Mouse (Mus musculus) gastrocnemius, adult 8-10 months (tissue): ENCODE measurements around the gene Hypk. TPM values are rescaled to one million over a fixed set of nuclear protein-coding genes. Genes with fewer than 3 reads are reported as not detected.
A peak's percentile ranks its signal among the peaks of the same experiment; 100 is the strongest.
"Not testable (repeated sequence)": the region's sequence is repeated elsewhere in the genome, so short reads cannot be mapped to it uniquely, and the experiment has no call there.

Experiments
- DNase-seq, 2 experiments: peaks; one replicate each; pipeline ENCODE4 v3.0.0; 2022; ENCODE audit warnings: low spot score in 2 of 2
- total RNA-seq, 4 experiments: library from RNA; stranded (reverse); gene quantifications; 2 replicates each; pipeline ENCODE4 v1.2.4; 2022

Gene Hypk
- total RNA-seq, 4 experiments from 2014 or later: 11.3 to 27.6 (median 16.6) TPM

DNA sequence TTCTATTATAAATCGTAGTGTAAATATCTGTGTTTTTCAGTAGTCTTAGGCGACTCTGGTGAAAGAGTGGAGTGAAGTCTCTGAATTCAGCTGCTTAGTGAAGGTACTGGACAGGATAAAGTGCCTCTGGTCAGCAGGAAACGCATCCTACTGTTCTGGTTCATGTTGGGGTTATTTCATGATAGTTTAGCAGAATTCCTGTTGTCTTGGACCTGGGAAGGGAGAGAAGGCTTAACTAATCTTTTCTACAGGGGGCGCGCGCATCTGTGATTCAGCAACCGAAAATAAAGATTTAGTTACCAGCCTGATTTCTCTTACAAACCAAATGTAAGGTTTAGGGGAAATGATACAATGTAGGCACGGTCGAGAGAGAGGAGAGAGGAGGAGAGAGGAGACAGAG lies 5.0 kb upstream of the Hypk start:
- peak in 1 of 2 experiments; percentile 23 for DNase-seq

DNA sequence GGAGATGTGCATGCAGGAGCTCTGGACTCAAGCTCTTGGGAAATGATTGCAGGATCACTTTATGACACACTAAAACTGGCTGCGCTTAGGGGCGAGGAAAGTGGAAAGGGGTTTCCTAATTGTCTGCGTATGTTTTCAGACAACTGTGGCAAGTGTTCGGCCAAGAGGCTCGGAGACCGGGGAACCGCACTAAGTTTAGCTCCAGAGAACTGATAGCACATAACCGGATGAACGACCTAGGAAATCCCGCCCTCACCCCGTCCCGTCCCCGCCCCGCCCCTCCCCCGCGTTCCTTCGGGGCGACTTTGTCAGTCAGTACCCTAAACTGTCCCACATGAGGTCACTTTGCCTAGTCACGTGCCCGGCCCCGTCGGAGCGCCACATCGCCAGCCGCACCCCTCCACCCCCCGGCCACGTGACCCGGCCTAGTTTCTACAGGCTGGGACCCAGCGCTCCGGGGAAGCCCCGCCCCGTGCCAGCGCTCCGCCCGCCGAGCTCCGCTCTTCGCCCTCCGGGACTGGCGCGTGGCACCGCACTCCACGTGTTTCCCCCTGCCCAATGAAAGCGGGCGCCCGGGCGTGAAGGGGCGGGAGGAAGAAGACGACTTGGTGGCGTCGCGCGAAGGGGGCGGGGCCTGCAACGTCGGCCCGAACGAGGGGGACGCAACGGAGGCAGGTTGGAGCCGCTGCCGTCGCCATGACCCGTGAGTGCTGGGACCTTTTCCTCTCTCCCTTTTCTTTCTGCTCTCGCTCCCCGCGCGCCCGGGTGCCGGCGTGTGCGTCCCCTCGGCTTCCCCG lies 4.2 kb upstream of the Hypk start, which contains the start of gene Serf2:
Gene Serf2 (plus strand): TSS at position 457 of the 797 bp plus-strand sequence.
- peak; percentile 100 for DNase-seq

DNA sequence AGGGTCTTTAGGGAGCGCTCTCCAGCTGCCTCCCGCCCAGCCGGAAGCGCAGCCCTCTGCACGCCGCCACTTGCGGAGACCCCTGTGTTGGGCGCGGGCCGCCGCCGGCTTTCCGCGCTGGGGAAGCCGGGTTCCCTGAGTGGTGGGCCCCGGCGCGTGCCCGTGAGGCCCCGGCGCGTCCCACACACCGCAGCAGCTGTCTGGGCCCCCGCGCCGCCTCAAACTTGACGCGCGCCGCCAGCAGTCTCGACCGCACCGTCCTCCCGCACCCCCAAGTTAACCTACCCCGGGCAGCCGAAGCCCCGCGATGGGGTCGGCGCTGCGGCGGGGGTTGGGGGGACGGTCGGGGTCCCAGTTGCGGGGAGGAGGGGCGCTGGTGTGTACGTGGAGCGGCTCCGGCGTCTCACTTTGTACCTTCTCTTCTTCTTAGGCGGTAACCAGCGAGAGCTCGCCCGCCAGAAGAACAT lies 3.5 kb upstream of the Hypk start:
- no peak for DNase-seq

DNA sequence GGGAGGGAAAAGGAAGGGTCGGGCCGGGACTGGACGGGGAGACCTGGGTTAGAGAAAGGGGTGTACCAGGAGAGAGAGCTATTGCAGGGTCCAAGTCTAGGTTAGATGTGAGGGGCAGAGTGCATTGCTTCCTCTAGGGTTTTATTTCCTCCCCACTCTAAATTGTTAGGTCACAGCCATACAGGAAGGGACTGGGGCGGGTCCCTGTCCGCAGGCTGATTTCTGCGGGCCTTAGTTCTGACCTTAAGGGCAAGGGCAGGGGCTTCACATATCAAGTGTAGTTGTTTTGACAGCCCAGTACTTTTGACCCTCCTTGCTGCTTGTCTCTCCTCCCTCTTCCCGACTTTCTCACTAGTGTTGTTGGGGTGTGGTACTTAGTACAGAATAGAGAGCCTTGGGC lies 3.0 kb upstream of the Hypk start:
- no peak for DNase-seq

DNA sequence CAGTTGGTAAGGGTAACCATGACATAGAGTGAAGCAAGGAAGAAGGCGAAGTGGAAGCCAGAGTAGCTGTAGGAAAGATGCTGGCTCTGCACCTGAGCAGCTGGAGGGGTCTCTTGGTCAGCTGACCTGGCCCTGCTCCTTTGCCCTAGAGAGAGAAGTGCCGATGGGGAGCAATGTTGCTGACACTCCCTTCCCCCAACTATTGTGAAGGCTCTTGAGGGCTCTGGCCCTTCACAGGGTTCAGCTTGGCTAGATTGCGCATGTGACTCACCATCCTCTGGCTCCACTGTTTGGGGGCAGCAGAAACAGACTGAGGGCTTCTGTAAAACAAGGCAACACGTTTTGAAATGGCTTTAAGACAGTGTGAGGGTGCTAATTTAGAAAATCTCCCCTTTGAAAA lies 729 bp upstream of the Hypk start:
- DNase-seq: no peak

DNA sequence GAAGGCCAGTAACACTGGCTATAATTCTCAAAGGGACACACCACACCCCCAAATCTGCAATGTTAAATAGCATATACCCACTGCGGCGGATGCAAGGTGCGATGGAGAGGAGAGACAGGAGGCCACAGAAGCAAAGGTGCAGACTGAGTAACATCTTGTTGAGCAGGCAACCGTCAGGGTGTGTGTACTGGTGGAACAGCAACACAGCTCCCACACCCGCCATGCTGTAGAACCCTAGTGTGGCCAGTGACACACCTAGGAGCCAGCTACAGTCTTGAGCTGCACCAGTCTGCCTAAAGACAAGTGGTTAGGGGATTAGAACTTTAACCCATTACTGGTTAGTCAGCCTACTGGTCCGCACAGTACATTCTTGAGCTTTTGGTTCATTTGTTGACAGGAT lies 827 bp downstream of the Hypk start:
- no peak for DNase-seq

DNA sequence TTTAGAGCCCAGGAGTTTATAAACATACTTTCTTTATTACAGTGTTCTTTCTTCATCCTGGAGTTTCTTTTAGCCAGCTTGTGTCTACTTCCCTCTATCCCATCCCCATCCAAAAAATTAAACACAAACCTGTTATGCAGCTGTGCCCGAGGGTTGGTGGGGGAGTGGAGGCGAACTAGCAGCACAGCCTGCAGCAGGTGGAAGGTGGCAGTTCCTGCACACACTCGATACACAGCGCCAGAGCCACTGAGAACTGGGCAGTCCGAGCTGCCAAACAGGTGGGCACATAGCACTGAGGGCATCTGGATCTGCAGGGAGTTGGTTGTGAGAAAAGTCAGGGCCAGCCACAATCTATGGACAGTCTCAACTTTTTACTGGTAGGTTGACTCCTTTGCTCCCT lies 2.4 kb downstream of the Hypk start:
- no peak for DNase-seq

DNA sequence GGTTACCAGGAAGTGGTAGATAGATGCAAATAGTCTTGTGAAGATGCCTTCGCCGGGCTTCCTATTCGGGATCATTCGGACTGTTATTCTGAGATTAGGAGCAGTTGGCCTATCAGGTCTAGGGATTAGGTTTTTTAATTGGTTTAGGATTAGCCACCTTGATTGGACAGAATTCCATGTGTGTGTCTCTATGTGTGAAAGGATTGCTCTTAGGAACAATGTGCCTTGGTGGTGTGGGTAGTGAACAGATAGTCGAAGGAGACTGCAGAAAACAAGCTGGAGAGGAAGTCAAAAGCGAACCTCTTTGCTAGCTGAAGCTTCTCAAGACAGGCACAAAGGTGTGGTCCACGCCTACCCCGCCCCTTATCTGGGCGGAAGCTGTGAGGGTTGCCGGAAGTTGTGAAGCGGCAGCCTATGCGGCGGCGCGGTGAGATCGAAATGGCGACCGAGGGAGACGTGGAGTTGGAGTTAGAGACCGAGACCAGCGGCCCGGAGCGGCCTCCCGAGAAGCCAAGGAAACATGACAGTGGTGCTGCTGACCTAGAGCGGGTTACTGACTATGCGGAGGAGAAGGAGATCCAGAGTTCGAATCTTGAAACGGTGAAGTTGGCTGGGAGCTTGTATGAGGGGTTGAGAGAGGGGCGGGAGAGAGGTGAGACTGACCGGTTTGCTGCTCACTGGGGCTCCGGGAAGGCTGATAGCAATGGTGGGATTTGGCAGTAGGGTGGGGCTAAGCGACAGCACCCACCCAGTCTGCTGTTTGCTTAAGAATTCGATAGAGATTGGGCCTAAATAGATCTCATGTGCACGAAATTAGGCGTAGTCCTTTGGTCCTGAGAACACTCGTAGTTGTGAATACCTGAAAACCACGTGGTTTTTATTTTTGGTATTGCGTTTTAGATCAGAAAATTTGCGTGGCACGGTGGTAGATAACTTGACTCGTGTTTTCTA lies 3.9 kb downstream of the Hypk start, which contains the start of gene Serinc4:
Gene Serinc4 (minus strand): TSS at position 90 of the 951 bp plus-strand sequence.
- DNase-seq: peak; percentile 55 to 68

DNA sequence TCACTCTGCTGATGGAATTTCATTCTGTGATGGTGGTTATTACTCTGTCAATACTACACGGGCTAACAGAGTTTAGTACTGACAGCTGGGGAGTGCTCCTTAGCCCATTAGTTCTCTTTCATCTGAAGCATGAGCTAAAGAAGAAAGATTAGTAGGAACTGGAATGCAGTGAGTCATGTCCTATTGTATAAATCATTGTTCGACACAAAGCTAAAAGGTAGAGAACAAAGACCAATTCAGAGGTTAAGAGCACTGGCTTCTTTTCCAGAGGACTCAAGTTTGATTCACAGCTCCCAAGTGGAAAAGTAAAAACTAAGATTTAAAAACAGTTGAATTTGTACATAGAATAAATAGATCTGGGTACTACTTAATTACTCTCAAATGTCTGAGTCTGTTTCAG lies 7.0 kb downstream of the Hypk start:
- no peak for DNase-seq

DNA sequence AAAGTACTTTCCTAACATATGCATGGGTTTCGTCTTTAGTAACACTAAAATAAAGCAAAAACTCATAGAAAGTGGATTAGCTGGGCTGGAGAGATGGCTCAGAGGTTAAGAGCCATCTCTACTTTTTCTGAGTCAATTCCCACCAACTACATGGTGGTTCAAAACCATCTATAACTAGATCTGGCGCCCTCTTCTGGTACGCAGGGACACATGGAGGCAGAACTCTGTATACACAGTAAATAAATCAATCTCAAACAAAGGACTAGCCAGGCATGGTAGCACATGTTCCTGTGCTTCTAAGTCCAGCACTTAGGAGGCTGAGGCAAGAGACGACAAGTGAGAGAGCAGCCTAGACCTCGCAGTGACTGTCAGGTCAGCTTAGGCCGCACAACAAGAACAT lies 15.9 kb downstream of the Hypk start:
- not testable (repeated sequence) for DNase-seq

DNA sequence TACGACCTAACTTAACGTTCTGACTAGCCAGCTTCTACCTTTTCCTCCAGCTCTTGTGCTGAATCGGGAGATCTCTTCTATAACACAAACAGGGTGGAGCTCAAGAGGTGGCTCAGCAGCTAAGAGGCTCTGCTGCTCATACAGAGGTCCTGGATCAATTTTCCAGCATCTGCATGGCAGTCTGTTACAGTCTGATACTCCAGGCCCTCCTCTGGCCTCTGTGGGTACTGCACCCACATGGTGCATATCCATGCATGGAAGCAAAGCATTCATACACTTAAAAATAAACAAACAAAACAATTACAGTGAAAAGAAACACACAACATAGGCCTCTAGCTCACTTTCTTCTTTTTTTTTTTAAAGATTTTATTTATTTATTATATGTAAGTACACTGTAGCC lies 19.7 kb downstream of the Hypk start:
- not testable (repeated sequence) for DNase-seq

DNA sequence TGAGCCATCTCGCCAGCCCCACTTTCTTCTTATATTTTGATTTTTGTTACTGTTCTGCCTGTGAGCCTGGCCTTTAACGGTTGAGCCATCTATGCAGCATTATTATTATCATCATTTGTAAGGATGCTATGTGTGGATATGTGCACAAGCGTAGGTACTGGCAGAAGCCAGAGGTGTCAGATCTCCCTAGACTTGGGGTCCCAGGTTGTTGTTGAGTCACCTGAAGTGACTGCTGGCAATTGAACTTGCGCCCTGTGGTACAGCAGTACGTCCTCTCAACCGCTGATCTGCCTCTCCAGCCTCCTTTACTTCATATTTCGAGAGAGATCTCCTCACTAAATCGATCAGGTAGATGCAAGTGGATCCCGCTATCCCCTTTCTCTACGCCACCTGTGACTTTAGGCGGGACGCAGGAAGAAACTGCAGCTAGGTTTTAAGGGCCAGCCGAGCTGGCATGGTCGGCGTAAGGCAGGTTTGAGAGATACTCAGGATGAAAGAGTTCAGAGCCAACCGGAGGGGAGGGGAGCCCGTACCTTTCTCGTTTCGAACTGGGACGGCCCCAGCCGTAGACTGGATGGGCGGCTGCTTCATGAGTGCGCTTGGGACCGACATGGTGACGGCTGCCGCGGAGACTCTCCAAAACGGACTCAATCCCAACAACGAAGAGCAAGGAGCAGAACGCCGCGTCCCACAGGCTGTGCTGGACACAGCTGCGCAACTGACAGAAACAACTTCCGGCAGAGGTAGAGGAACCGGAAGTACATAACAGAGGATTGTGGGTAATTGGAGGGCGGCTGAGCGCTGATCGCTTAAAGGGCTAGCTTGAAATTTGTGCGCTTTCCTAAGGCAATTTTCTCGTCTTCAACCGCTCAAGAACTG lies 20.4 kb downstream of the Hypk start, which contains the start of gene Mfap1b:
Gene Mfap1b (minus strand): TSS at position 767 of the 879 bp plus-strand sequence.
- peak; percentile 62 to 67 for DNase-seq

DNA sequence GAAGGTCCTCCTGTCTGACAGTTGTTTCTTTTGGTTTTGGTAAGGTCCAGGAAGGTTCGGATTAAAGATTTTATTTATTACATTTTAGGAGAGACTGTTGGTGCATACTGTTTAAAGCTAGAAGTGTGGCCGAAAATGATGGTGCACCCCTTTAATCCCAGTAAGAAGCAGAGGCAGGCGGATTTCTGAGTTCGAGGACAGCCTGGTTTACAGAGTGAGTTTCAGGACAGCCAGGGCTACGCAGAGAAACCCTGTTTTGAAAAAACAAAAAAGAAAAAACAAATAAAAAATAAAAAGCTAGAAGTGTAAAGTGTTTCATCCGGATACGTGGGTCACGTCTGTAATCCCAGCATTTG lies 21.1 kb downstream of the Hypk start:
- DNase-seq: no peak

DNA sequence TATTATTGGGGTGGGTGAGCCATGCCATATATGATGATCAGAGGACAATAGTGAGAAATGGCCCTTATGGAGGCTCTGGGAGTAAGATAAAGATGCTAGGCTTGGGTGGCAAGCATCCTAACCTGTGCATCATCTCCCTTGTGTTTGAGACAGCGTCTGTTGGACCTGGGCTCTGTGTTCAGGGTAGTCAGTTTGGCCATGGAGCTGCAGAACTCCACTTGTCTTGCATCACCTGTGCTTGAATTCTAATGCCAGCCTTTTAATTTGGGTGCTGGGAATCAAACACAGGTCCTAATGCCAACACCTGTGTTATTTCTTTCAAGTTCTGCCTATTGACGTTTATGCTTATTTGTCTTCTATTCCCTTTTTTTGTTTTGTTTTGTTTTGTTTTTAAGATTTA lies 22.2 kb downstream of the Hypk start:
- not testable (repeated sequence) for DNase-seq

DNA sequence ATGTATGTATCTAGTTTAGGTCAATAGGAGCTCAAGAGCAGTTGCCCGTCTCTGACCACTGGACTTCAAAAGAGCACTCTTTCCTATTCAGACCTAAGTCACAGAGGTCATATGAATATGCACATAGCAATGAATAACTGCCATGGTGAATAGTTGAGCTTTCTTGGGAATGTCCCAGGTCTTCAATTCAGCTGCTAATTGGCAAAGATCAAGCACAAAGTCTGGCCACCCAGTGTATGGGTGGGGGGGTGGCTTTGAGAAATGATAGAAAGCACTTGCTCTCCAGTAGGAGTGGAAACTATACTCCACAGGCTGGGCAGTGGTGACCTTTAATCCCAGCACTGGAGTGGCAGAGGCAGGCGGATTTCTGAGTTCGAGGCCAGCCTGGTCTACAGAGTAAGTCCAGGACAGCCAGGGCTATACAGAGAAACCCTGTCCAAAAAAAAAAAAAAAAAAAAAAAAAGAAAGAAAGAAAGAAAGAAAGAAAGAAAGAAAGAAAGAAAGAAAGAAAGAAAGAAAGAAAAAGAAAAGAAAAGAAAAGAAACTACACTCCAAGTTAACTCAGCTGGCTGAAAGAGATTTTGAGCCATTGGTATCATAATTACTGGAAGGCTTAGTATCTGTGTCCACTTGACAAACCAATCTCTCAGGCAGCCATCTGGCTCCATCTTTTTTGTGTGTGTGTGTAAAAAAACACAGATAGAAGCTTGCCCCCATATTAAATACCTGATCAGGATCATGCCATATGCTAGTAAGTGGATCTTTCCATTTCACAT lies 24.6 kb downstream of the Hypk start:
- DNase-seq: no peak

DNA sequence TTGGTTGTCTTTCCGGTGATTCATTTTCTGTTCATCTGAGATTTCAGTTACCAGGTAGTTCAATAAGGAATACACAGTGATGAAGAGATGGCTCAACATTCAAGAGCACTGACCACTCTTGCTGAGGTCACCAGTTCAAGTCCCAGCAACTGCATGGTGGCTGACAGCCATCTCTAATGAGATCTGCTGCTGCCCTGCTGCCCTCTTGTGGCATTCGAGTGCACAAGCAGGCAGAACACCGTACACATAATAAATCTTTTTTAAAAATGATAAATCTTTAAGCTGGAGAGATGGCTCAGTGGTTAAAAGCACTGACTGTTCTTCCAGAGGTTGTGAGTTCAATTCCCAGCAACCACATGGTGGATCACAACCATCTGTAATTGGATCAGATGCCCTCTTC lies 27.4 kb downstream of the Hypk start:
- no peak for DNase-seq

DNA sequence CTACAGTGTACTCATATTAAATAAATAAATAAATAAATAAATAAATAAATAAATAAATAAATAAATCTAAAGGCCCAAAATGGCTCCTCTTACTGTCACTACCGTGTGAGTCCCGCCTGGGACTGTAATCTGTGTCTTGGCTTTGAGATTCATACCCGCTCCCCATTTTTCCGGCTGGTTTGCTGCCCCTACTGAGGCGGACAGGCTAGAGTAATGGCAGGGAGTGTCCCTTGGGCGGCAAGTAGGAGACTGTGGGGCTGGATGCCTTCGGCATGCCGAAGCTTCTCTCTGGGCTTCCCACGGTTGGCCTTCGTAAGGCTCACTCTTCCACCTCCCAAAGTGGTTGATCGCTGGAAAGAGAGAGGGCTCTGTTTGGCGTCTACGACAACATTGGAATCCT lies 27.8 kb downstream of the Hypk start:
- DNase-seq: not testable (repeated sequence)

DNA sequence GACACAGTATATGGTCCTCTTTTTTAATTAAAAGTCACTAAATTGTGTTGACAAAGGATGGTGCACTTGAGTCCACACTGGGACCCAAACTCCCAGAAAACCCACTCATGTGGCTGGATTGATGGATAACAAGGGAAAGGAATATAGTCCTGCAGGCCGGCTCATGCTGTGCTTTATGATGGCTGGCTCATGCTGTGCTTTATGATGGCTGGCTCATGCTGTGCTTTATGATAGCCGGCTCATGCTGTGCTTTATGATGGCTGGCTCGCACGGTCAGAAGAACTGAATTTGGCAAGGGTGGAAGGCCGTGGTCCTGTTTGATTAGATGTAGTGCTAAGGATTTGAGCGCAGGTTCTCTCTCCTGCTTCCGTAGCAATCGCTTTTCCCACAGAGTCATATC lies 30.5 kb downstream of the Hypk start:
- no peak for DNase-seq

DNA sequence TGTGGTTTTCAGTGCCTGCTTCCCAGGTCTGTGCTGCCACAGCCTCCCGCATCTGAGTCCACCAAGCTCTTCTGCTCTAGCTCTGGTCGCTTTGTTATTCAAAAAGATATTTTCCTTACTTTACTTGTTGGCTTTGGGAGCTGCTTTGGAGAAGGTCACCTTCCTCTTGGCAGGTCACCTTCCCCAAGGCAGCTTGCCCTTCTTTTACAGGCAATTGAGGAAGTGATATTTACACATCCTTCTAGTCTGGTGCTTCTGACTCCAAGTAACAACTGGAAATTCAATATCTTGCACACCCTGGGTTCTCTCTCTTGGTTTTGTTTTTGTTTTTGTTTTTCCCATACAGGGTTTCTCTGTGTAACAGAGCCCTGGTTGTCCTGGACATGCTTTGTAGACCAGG lies 31.3 kb downstream of the Hypk start:
- not testable (repeated sequence) for DNase-seq

DNA sequence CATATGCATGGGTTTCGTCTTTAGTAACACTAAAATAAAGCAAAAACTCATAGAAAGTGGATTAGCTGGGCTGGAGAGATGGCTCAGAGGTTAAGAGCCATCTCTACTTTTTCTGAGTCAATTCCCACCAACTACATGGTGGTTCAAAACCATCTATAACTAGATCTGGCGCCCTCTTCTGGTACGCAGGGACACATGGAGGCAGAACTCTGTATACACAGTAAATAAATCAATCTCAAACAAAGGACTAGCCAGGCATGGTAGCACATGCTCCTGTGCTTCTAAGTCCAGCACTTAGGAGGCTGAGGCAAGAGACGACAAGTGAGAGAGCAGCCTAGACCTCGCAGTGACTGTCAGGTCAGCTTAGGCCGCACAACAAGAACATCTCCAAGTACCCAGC lies 48.5 kb downstream of the Hypk start:
- DNase-seq: not testable (repeated sequence)
